Mouse (Mus musculus): ENCODE results near the gene Arhgef7. TPM values are rescaled to one million over a fixed set of nuclear protein-coding genes. Genes with fewer than 3 reads are reported as not detected.

The Arhgef7 gene
- polyA plus RNA-seq, 1 experiment from 2014 or later: 54.1 TPM

GRCm38 (mm10) chr8:11808047-11808446 is 80.5 kb downstream of the Arhgef7 start:
- Histone ChIP-seq H3K27me3 (ENCODE audit: control insufficient read depth, insufficient read depth, low read length) (no peaks in the 10 kb centered on the region), H3K36me3 (ENCODE audit: control insufficient read depth, insufficient read depth) (peaks cover 78% of the 10 kb centered on the region), H3K4me2 (ENCODE audit: low read depth, low read length) (no peak overlapping the region), H3K4me1 (ENCODE audit: control insufficient read depth, insufficient read depth, low read length) (0 out of 2 replicates have a peak, but pooled peaks cover under 1% of the 10 kb centered on the region), H3K9me3 (replicated peaks; ENCODE audit: control insufficient read depth, low read length) (no peaks in the 10 kb centered on the region), H3K27ac (ENCODE audit: low read length) (no peak overlapping the region), H3K4me3 (ENCODE audit: low read length) (no peak overlapping the region), H3K9ac (ENCODE audit: low read length) (no peak overlapping the region)
- WGBS: 84% methylated on average over 5 of the region's 5 CpGs
- ATAC-seq (replicated peaks; ENCODE audit: extremely low read depth, insufficient read depth, low FRiP score): no peak

DNA sequence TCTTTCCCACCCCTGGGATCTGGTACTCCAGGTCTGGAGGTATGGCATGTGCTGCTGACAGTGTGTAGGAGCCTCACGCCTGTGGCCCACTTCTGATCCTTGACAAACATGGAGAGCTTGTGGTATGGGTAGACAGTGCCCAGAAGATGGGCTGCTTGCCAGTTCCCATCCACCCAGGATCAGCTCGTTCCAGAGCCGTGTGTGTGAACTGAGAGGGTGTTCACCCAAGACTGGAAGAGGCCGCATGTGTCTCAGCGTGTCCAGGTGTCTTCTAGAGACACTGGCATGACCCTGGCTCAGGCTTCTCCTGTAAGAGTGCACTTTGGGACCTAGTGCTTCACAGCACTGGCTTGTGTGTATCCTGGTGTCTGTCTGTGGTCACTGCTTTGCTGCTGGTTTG is 82.9 kb downstream of the Arhgef7 start:
- ATAC-seq (replicated peaks; ENCODE audit: extremely low read depth, insufficient read depth, low FRiP score): peak; percentile 39; the same call in 1 of the 2 replicates
- Histone ChIP-seq H3K9ac (ENCODE audit: low read length) (no peak overlapping the region), H3K36me3 (ENCODE audit: control insufficient read depth, insufficient read depth) (peaks cover 84% of the 10 kb centered on the region), H3K4me2 (ENCODE audit: low read depth, low read length) (no peak overlapping the region), H3K27ac (ENCODE audit: low read length) (no peak overlapping the region), H3K4me3 (ENCODE audit: low read length) (no peak overlapping the region), H3K9me3 (replicated peaks; ENCODE audit: control insufficient read depth, low read length) (no peaks in the 10 kb centered on the region), H3K4me1 (ENCODE audit: control insufficient read depth, insufficient read depth, low read length) (peaks cover 5% of the 10 kb centered on the region; the same call in 1 of the 2 replicates), H3K27me3 (ENCODE audit: control insufficient read depth, insufficient read depth, low read length) (no peaks in the 10 kb centered on the region)
- WGBS: 85% methylated on average over 5 of the region's 5 CpGs

- 69% methylated on average over 7 of the region's 7 CpGs for WGBS
- H3K4me2 ChIP-seq (ENCODE audit: low read depth, low read length): no peak overlapping the region
- no peak for ATAC-seq (replicated peaks; ENCODE audit: extremely low read depth, insufficient read depth, low FRiP score)
- H3K27ac ChIP-seq (ENCODE audit: low read length): no peak overlapping the region
- no peak overlapping the region for H3K9ac ChIP-seq (ENCODE audit: low read length)
- H3K4me1 ChIP-seq (ENCODE audit: control insufficient read depth, insufficient read depth, low read length): peaks cover 5% of the 10 kb centered on the region; the same call in 1 of the 2 replicates
- no peaks in the 10 kb centered on the region for H3K9me3 ChIP-seq (replicated peaks; ENCODE audit: control insufficient read depth, low read length)
- H3K4me3 ChIP-seq (ENCODE audit: low read length): no peak overlapping the region
- H3K36me3 ChIP-seq (ENCODE audit: control insufficient read depth, insufficient read depth): peaks cover 85% of the 10 kb centered on the region
- no peaks in the 10 kb centered on the region for H3K27me3 ChIP-seq (ENCODE audit: control insufficient read depth, insufficient read depth, low read length)
These were observed 86.3 kb downstream of the Arhgef7 start for GRCm38 (mm10) chr8:11813801-11814200.

GRCm38 (mm10) chr8:11815206-11815605 is 87.7 kb downstream of the Arhgef7 start:
- Histone ChIP-seq H3K9ac (ENCODE audit: low read length) (no peak overlapping the region), H3K9me3 (replicated peaks; ENCODE audit: control insufficient read depth, low read length) (no peaks in the 10 kb centered on the region), H3K4me2 (ENCODE audit: low read depth, low read length) (no peak overlapping the region), H3K27me3 (ENCODE audit: control insufficient read depth, insufficient read depth, low read length) (no peaks in the 10 kb centered on the region), H3K4me3 (ENCODE audit: low read length) (no peak overlapping the region), H3K27ac (ENCODE audit: low read length) (no peak overlapping the region), H3K36me3 (ENCODE audit: control insufficient read depth, insufficient read depth) (peaks cover 80% of the 10 kb centered on the region), H3K4me1 (ENCODE audit: control insufficient read depth, insufficient read depth, low read length) (peaks cover 15% of the 10 kb centered on the region)
- no peak for ATAC-seq (replicated peaks; ENCODE audit: extremely low read depth, insufficient read depth, low FRiP score)
- 71% methylated on average over 7 of the region's 7 CpGs for WGBS

DNA sequence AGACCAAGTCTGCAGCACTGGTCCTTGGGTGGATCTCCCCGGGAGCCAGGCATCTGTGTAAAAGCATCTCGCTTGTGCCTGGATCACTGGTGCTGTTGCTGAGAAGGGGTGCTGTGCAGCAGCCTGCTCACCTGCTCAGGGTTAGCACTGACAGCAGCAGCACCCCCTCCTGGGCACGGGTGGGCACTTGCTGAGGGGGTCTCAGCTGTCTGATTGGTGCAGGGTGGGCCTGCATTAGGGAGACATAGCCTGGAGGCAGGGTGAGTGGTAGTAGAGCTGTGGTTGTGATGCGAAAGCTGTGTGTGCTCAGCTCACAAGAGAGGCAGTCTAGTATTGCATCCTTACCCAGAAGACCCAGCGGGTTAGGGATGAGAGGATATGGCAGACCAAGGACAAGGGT is 92.6 kb downstream of the Arhgef7 start:
- peak; percentile 4; the same call in 1 of the 2 replicates for ATAC-seq (replicated peaks; ENCODE audit: extremely low read depth, insufficient read depth, low FRiP score)
- no peak overlapping the region for H3K4me2 ChIP-seq (ENCODE audit: low read depth, low read length)
- WGBS: 72% methylated on average over 5 of the region's 5 CpGs
- peak overlapping the region; percentile 32 for H3K9ac ChIP-seq (ENCODE audit: low read length)
- peaks cover 38% of the 10 kb centered on the region for H3K4me1 ChIP-seq (ENCODE audit: control insufficient read depth, insufficient read depth, low read length)
- H3K27me3 ChIP-seq (ENCODE audit: control insufficient read depth, insufficient read depth, low read length): no peaks in the 10 kb centered on the region
- H3K27ac ChIP-seq (ENCODE audit: low read length): peak overlapping the region; percentile 87
- no peaks in the 10 kb centered on the region for H3K9me3 ChIP-seq (replicated peaks; ENCODE audit: control insufficient read depth, low read length)
- no peak overlapping the region for H3K4me3 ChIP-seq (ENCODE audit: low read length)
- peaks cover 60% of the 10 kb centered on the region for H3K36me3 ChIP-seq (ENCODE audit: control insufficient read depth, insufficient read depth)

DNA sequence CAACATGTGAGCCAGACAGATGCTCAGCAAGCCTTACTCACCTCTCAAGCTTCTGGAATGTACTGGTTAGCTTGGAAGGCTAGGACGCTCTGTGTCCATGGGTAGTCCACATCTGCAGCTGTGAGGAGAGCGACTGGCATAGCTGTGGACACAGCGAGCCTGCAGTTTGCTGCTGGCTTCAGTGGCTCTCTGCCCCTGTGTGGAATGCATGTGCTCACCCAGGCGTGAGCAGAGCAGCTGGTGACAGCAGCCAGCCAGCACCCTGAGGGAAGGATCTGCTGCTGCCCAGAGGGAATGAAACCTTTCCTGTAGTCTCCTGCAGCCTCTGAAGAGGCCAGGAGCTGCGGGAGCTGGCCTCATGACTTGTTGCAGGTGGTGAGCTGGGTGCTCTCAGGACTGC is 93.0 kb downstream of the Arhgef7 start:
- peak; percentile 76 for ATAC-seq (replicated peaks; ENCODE audit: extremely low read depth, insufficient read depth, low FRiP score)
- peak overlapping the region; percentile 5; the same call in 1 of the 2 replicates for H3K9ac ChIP-seq (ENCODE audit: low read length)

DNA sequence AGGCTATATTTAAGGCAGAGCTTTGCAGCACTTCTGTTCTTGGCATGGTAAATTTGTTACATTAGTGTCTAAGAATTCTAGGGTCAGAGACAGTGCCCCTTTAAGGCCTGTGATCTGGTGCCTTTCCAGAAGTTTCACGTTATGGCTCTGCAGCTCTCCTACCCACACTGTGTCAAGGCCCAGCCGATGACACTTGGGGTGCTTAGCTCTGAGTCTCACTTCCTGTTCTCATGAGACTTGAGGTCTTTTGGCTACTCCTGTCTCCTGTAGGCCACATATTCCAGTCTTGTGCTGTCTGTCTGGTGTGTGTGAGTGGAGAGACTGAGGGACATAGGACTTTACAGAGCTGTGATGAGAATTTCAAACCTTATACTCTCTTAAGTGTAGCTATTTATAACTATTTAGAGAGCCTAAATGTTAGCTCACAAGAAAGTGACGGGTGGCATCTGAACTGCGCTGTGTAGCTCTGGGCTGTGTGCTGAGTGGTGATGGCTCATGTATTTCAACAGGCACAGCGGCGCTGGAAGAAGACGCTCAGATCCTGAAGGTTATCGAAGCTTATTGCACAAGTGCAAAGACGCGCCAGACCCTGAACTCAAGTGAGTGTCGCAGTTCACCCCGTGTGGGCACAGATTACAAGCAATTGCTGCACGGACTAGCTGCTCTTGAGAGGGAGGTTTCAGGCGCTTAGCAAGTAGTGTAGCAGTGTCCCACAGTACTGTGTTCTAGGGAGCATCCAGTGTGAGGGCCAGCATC is 94.1 kb downstream of the Arhgef7 start:
- no peak overlapping the region for H3K4me3 ChIP-seq (ENCODE audit: low read length)
- peak overlapping the region; percentile 87 for H3K27ac ChIP-seq (ENCODE audit: low read length)
- H3K4me2 ChIP-seq (ENCODE audit: low read depth, low read length): no peak overlapping the region
- H3K4me1 ChIP-seq (ENCODE audit: control insufficient read depth, insufficient read depth, low read length): peaks cover 38% of the 10 kb centered on the region
- H3K36me3 ChIP-seq (ENCODE audit: control insufficient read depth, insufficient read depth): peaks cover 54% of the 10 kb centered on the region
- WGBS: 44% methylated on average over 14 of the region's 14 CpGs
- H3K9ac ChIP-seq (ENCODE audit: low read length): no peak overlapping the region
- no peaks in the 10 kb centered on the region for H3K27me3 ChIP-seq (ENCODE audit: control insufficient read depth, insufficient read depth, low read length)
- peak; percentile 79 for ATAC-seq (replicated peaks; ENCODE audit: extremely low read depth, insufficient read depth, low FRiP score)
- H3K9me3 ChIP-seq (replicated peaks; ENCODE audit: control insufficient read depth, low read length): no peaks in the 10 kb centered on the region

More for the DNA sequence above, 93.0 kb downstream of the Arhgef7 start:
- H3K4me2 ChIP-seq (ENCODE audit: low read depth, low read length): no peak overlapping the region
- peak overlapping the region; percentile 87 for H3K27ac ChIP-seq (ENCODE audit: low read length)
- no peaks in the 10 kb centered on the region for H3K9me3 ChIP-seq (replicated peaks; ENCODE audit: control insufficient read depth, low read length)
- no peak overlapping the region for H3K4me3 ChIP-seq (ENCODE audit: low read length)
- peaks cover 58% of the 10 kb centered on the region for H3K36me3 ChIP-seq (ENCODE audit: control insufficient read depth, insufficient read depth)
- 39% methylated on average over 5 of the region's 5 CpGs for WGBS
- no peaks in the 10 kb centered on the region for H3K27me3 ChIP-seq (ENCODE audit: control insufficient read depth, insufficient read depth, low read length)
- peaks cover 38% of the 10 kb centered on the region for H3K4me1 ChIP-seq (ENCODE audit: control insufficient read depth, insufficient read depth, low read length)

- 0 out of 2 replicates have a peak overlapping the region, but pooled peaks have one; percentile 17 for H3K9ac ChIP-seq (ENCODE audit: low read length)
- no peaks in the 10 kb centered on the region for H3K9me3 ChIP-seq (replicated peaks; ENCODE audit: control insufficient read depth, low read length)
- H3K27ac ChIP-seq (ENCODE audit: low read length): peak overlapping the region; percentile 87
- H3K4me1 ChIP-seq (ENCODE audit: control insufficient read depth, insufficient read depth, low read length): peaks cover 38% of the 10 kb centered on the region
- no peaks in the 10 kb centered on the region for H3K27me3 ChIP-seq (ENCODE audit: control insufficient read depth, insufficient read depth, low read length)
- H3K4me3 ChIP-seq (ENCODE audit: low read length): no peak overlapping the region
- ATAC-seq (replicated peaks; ENCODE audit: extremely low read depth, insufficient read depth, low FRiP score): no peak
- peaks cover 47% of the 10 kb centered on the region for H3K36me3 ChIP-seq (ENCODE audit: control insufficient read depth, insufficient read depth)
- WGBS: 53% methylated on average over 9 of the region's 9 CpGs
- no peak overlapping the region for H3K4me2 ChIP-seq (ENCODE audit: low read depth, low read length)
These were observed 95.1 kb downstream of the Arhgef7 start for GRCm38 (mm10) chr8:11822550-11823060.

GRCm38 (mm10) chr8:11825756-11826155 is 98.2 kb downstream of the Arhgef7 start:
- Histone ChIP-seq H3K4me3 (ENCODE audit: low read length) (no peak overlapping the region), H3K4me2 (ENCODE audit: low read depth, low read length) (no peak overlapping the region), H3K9me3 (replicated peaks; ENCODE audit: control insufficient read depth, low read length) (no peaks in the 10 kb centered on the region), H3K9ac (ENCODE audit: low read length) (no peak overlapping the region), H3K4me1 (ENCODE audit: control insufficient read depth, insufficient read depth, low read length) (peaks cover 24% of the 10 kb centered on the region), H3K27me3 (ENCODE audit: control insufficient read depth, insufficient read depth, low read length) (no peaks in the 10 kb centered on the region), H3K27ac (ENCODE audit: low read length) (no peak overlapping the region), H3K36me3 (ENCODE audit: control insufficient read depth, insufficient read depth) (peaks cover 30% of the 10 kb centered on the region)
- WGBS: 82% methylated on average over 3 of the region's 3 CpGs
- ATAC-seq (replicated peaks; ENCODE audit: extremely low read depth, insufficient read depth, low FRiP score): no peak
